Mouse (Mus musculus) liver, adult 2 months (tissue): ENCODE data around the gene Lrp6. TPM values are rescaled to one million over a fixed set of nuclear protein-coding genes. Genes with fewer than 3 reads are reported as not detected.
A peak's percentile ranks its signal among the peaks of the same experiment; 100 is the strongest.

ENCODE experiments used
- DNase-seq: peaks from one replicate; pipeline ENCODE4 v3.0.0-alpha.2; 2011; ENCODE audit warnings: low read depth, low spot score; ENCODE audit errors: extremely low read depth
- H3K27ac ChIP-seq: fragments of 200-500 bp; replicated peaks from 2 replicates; pipeline ENCODE4 v1.5.1; 2012; ENCODE audit warnings: low read depth, mild to moderate bottlenecking, control low read depth, inconsistent platforms, low read length; ENCODE audit not compliant: insufficient read depth
- H3K27me3 ChIP-seq: fragments of 200-500 bp; 2 replicates; pipeline ENCODE4 v1.6.1; 2012; ENCODE audit warnings: mild to moderate bottlenecking, moderate library complexity, low read length, inconsistent platforms; ENCODE audit not compliant: control insufficient read depth, insufficient read depth
- H3K36me3 ChIP-seq: fragments of 200-500 bp; 2 replicates; pipeline ENCODE4 v1.6.1; 2012; ENCODE audit warnings: low read length, inconsistent platforms; ENCODE audit not compliant: control insufficient read depth, insufficient read depth
- H3K4me1 ChIP-seq: fragments of 200-500 bp; 2 replicates; pipeline ENCODE4 v1.6.1; 2011; ENCODE audit warnings: low read length; ENCODE audit not compliant: control insufficient read depth, insufficient read depth
- H3K4me3 ChIP-seq: fragments of 200-500 bp; 2 replicates; pipeline ENCODE4 v1.5.1; 2011; ENCODE audit warnings: low read depth, mild to moderate bottlenecking, control low read depth, low read length, moderate library complexity; ENCODE audit not compliant: insufficient read depth
- H3K79me2 ChIP-seq: fragments of 200-500 bp; 2 replicates; pipeline ENCODE4 v1.6.1; 2012; ENCODE audit warnings: inconsistent platforms, mild to moderate bottlenecking, low read length, moderate library complexity; ENCODE audit not compliant: control insufficient read depth, insufficient read depth
- H3K9ac ChIP-seq: fragments of 200-500 bp; 2 replicates; pipeline ENCODE4 v1.6.1; 2012; ENCODE audit warnings: low read depth, mild to moderate bottlenecking, control low read depth, inconsistent platforms, low read length
- CTCF ChIP-seq: fragments of 200-500 bp; IDR thresholded peaks from 2 replicates; pipeline ENCODE4 v1.5.1; 2011; ENCODE audit warnings: low read depth, low read length, control low read depth
- POLR2A ChIP-seq: fragments of 200-500 bp; IDR thresholded peaks from 2 replicates; pipeline ENCODE4 v1.6.1; 2011; ENCODE audit warnings: low read length, control low read depth; ENCODE audit not compliant: insufficient read depth; ENCODE audit errors: extremely low read depth
- WGBS: fragments of 180-500 bp; shearing (Covaris S2); methylation state at CpG from one replicate; pipeline ENCODE4 v1.1.7; 2018; 5-methylcytosine and 5-hydroxymethylcytosine counted together
- polyA plus RNA-seq: library from polyadenylated mRNA; depleted of rRNA; stranded (reverse); fragments of >200 nt; gene quantifications from 2 replicates; pipeline ENCODE4 v1.2.3, GENCODE M21; 2012
- total RNA-seq: library from RNA; depleted of rRNA; stranded (reverse); fragments of >200 nt; gene quantifications from 2 replicates; pipeline ENCODE4 v1.2.3, GENCODE M21; 2014

Gene Lrp6
- total and polyA plus RNA-seq, 2 experiments = 15.0 to 48.2 TPM

DNA sequence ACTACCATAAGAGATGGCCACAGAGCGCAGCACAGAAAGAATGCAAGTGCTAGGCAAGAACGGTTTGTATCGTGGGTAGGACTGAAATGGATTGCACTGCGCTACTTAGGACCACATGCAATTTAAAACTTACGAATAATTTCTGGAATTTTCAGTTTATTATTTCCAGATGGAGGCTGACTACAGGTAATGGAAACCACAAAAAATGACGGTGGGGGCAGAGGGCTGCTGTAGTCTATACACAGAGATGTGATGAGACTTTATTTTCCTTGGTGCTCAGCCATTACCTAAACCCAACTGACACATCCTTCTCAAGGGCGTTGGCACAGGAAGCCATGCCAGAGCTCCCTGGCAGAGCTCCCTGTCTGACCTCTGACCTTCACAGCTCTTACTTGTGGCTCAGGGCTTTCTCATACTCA, 93.6 kb downstream of the Lrp6 start:
- DNase-seq = peak; percentile 67
- H3K27ac ChIP-seq = no peak overlapping the region
- H3K27me3 ChIP-seq = no peaks in the 10 kb centered on the region
- peaks cover 18% of the 10 kb centered on the region for H3K36me3 ChIP-seq
- no peaks in the 10 kb centered on the region for H3K4me1 ChIP-seq
- H3K4me3 ChIP-seq = no peak overlapping the region
- no peak overlapping the region for H3K9ac ChIP-seq
- TF ChIP-seq POLR2A = no peak
- no peak for TF ChIP-seq CTCF
- 75% methylated on average over 7 of the region's 7 CpGs for WGBS
- H3K79me2 ChIP-seq = peaks cover 12% of the 10 kb centered on the region

DNA sequence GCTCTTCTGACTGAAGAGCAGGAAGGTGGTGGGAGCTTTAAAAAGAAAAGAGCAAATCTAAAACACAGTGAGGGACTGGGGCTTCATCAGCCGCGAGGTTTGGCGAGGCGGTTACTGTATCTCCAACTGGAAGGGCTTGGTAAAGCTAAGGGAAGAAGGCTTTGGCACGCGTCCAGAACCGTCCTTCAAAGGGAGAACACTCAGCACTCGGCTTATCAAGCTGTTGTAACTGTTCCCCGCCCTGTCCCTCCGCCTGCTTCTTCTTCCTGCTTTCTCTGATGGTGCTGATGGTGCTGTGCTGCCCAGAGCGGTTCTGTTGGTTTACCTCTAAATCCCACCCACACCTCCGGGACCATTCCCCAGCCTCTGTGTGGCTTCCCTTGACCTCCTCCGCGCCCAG, 95.9 kb downstream of the Lrp6 start:
- TF ChIP-seq POLR2A (no peak), CTCF (no peak)
- Histone ChIP-seq H3K79me2 (peaks cover 7% of the 10 kb centered on the region; the same call in 1 of the 2 replicates), H3K27me3 (no peaks in the 10 kb centered on the region), H3K27ac (no peak overlapping the region), H3K36me3 (peaks cover 29% of the 10 kb centered on the region), H3K4me1 (no peaks in the 10 kb centered on the region), H3K4me3 (no peak overlapping the region), H3K9ac (no peak overlapping the region)
- 58% methylated on average over 14 of the region's 14 CpGs for WGBS
- DNase-seq = peak; percentile 31

DNA sequence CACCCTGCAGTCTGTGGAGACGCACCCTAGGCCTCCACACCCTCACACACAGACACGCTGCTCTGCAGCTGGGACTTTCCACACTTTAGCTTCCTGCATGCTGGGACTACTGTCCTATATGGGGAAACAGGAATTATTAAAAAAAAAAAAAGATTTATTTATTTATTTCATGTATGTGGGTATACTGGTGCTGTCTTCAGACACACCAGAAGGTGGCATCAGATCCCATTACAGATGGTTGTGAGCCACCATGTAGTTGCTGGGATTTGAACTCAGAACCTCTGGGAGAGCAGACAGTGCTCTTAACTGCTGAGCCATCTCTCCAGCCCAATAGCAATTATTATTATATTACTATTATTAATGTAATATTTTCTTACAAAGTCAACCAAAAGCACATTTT, 97.5 kb downstream of the Lrp6 start:
- Histone ChIP-seq H3K27ac (no peak overlapping the region), H3K36me3 (peaks cover 42% of the 10 kb centered on the region)
- WGBS = 86% methylated on average over 2 of the region's 2 CpGs

DNA sequence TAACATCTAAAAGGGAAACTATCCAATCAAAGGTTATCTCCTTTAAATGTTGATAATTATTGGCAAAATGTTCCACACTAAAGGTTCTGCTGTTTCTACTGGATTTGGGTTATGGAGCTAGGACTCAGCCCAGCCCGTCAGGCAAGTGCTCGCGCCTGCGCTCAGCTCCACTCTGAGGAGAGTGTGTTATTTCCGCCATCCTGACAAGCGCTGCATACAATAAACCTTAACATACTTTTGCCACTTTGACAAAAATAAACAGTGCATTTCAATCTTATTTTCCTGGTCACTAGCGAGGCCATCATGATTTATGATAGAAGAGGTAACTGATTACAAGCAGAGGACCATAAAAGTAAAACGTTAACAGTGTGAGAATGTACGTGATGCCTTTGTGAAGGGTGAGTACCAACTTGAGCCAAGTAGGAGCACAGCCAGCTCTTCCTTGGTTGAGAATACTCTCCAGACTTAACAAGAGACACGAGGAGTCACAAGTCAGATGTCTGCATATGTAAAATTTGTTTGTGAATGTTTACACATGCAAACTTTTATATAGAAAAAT, 100.0 kb downstream of the Lrp6 start:
- Histone ChIP-seq H3K79me2 (0 out of 2 replicates have a peak, but pooled peaks cover 2% of the 10 kb centered on the region), H3K4me3 (no peak overlapping the region), H3K4me1 (no peaks in the 10 kb centered on the region), H3K36me3 (peaks cover 55% of the 10 kb centered on the region), H3K27me3 (no peaks in the 10 kb centered on the region), H3K9ac (no peak overlapping the region), H3K27ac (no peak overlapping the region)
- 94% methylated on average over 10 of the region's 10 CpGs for WGBS
- TF ChIP-seq CTCF = no peak
- DNase-seq = no peak

More for the DNA sequence above, 97.5 kb downstream of the Lrp6 start:
- H3K4me1 ChIP-seq = no peaks in the 10 kb centered on the region
- no peak overlapping the region for H3K9ac ChIP-seq
- DNase-seq = no peak
- peaks cover 2% of the 10 kb centered on the region; the same call in 1 of the 2 replicates for H3K79me2 ChIP-seq
- no peaks in the 10 kb centered on the region for H3K27me3 ChIP-seq
- no peak for TF ChIP-seq CTCF
- no peak for TF ChIP-seq POLR2A
- H3K4me3 ChIP-seq = no peak overlapping the region

DNA sequence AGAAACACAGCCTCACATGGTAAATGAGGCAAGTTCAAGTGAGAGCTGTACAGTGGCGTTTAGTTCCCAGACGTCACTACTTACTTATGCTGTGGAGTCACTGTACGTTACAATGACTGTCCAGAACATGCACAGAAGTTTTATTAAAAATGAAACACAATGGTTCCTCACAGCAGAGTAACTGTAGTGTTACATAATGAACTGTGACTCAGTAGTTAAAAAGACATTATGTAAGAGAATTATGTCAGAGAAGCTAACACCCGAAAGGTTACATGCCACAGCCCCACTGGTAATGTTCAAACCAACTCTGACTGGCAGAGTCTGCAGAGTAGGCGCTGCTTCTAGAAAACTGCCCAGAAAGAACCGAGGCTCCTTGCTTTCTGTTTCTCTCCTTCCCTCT, 105.6 kb downstream of the Lrp6 start:
- H3K9ac ChIP-seq = no peak overlapping the region
- H3K4me1 ChIP-seq = no peaks in the 10 kb centered on the region
- no peaks in the 10 kb centered on the region for H3K27me3 ChIP-seq
- H3K27ac ChIP-seq = no peak overlapping the region
- 76% methylated on average over 6 of the region's 6 CpGs for WGBS
- H3K79me2 ChIP-seq = no peaks in the 10 kb centered on the region
- TF ChIP-seq POLR2A (no peak), CTCF (no peak)
- DNase-seq = no peak
- peaks cover 67% of the 10 kb centered on the region for H3K36me3 ChIP-seq
- no peak overlapping the region for H3K4me3 ChIP-seq

DNA sequence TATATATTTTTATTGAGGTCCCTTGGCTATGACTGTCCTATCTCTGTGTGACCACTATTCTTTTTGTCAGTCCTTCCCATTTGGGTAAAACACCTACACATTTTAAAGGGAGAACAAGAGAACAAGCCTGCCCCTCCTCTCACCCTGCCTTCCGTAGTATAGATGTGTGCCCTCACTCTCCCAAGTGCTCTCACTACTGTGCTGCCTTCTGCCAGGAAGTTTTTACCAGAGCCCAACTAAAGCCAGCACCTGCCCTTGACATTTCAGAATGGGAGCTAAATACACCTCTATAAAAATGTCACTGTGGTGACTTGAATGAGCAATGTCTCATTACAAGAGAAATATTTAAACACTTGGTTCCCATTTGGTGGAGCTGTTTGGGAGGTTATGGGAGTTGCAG, 108.4 kb downstream of the Lrp6 start:
- WGBS = 90% methylated on average over 1 of the region's 1 CpGs
- peaks cover 69% of the 10 kb centered on the region for H3K36me3 ChIP-seq

More for the DNA sequence above, 108.4 kb downstream of the Lrp6 start:
- Histone ChIP-seq H3K27me3 (no peaks in the 10 kb centered on the region), H3K27ac (no peak overlapping the region), H3K4me3 (no peak overlapping the region), H3K9ac (no peak overlapping the region), H3K79me2 (no peaks in the 10 kb centered on the region), H3K4me1 (no peaks in the 10 kb centered on the region)
- TF ChIP-seq CTCF = no peak
- no peak for TF ChIP-seq POLR2A
- no peak for DNase-seq
